Mouse (Mus musculus) liver, postnatal 0 days (tissue): ENCODE measurements around the gene Pcdh15.

Experiments
- CTCF ChIP-seq: sonication (generic); IDR thresholded peaks from 2 replicates; pipeline ENCODE4 v1.5.1; 2016; ENCODE audit warnings: antibody characterized with exemption, low read depth
- EP300 ChIP-seq: IDR thresholded peaks from 2 replicates; pipeline ENCODE4 v1.6.1; 2016; ENCODE audit warnings: antibody characterized with exemption, low read depth, mild to moderate bottlenecking

GRCm38 (mm10) chr10:73515742-73516141, 416.6 kb downstream of the Pcdh15 start:
- TF ChIP-seq CTCF (no peak), EP300 (no peak)
